Mouse (Mus musculus): ENCODE measurements around the gene Mpp4. TPM values are rescaled to one million over a fixed set of nuclear protein-coding genes. Genes with fewer than 3 reads are reported as not detected.

The Mpp4 gene
- total RNA-seq, 2 experiments from 2014 or later, result 0.76 TPM; not detected in 1

GRCm38 (mm10) chr1:59169586-59169985, 6.4 kb upstream of the Mpp4 start:
- ATAC-seq (replicated peaks; ENCODE audit: low FRiP score, low TSS enrichment, poor library complexity, severe bottlenecking), result no peak

- no peak for ATAC-seq (replicated peaks; ENCODE audit: low FRiP score, low TSS enrichment, poor library complexity, severe bottlenecking)
Observed at GRCm38 (mm10) chr1:59168556-59168955, 5.4 kb upstream of the Mpp4 start.

GRCm38 (mm10) chr1:59167654-59168425, 4.7 kb upstream of the Mpp4 start:
- ATAC-seq (replicated peaks; ENCODE audit: low FRiP score, low TSS enrichment, poor library complexity, severe bottlenecking), result no peak

GRCm38 (mm10) chr1:59166232-59166905, 3.2 kb upstream of the Mpp4 start:
- no peak for ATAC-seq (replicated peaks; ENCODE audit: low FRiP score, low TSS enrichment, poor library complexity, severe bottlenecking)

- ATAC-seq (replicated peaks; ENCODE audit: low FRiP score, low TSS enrichment, poor library complexity, severe bottlenecking), result no peak
Observed at GRCm38 (mm10) chr1:59163918-59164317, 729 bp upstream of the Mpp4 start.

GRCm38 (mm10) chr1:59162309-59163024, 722 bp downstream of the Mpp4 start:
- ATAC-seq (replicated peaks; ENCODE audit: low FRiP score, low TSS enrichment, poor library complexity, severe bottlenecking), result peak; percentile 21; the same call in 1 of the 2 replicates

- no peak for ATAC-seq (replicated peaks; ENCODE audit: low FRiP score, low TSS enrichment, poor library complexity, severe bottlenecking)
Observed at GRCm38 (mm10) chr1:59161396-59161795, 1.8 kb downstream of the Mpp4 start.

- ATAC-seq (replicated peaks; ENCODE audit: low FRiP score, low TSS enrichment, poor library complexity, severe bottlenecking), result no peak
Observed at GRCm38 (mm10) chr1:59160871-59161270, 2.3 kb downstream of the Mpp4 start.

GRCm38 (mm10) chr1:59159136-59159535, 4.1 kb downstream of the Mpp4 start:
- ATAC-seq (replicated peaks; ENCODE audit: low FRiP score, low TSS enrichment, poor library complexity, severe bottlenecking), result no peak

GRCm38 (mm10) chr1:59158498-59158897, 4.7 kb downstream of the Mpp4 start:
- ATAC-seq (replicated peaks; ENCODE audit: low FRiP score, low TSS enrichment, poor library complexity, severe bottlenecking), result no peak

- no peak for ATAC-seq (replicated peaks; ENCODE audit: low FRiP score, low TSS enrichment, poor library complexity, severe bottlenecking)
Observed at GRCm38 (mm10) chr1:59157846-59158245, 5.3 kb downstream of the Mpp4 start.

GRCm38 (mm10) chr1:59152346-59152745, 10.8 kb downstream of the Mpp4 start:
- no peak for ATAC-seq (replicated peaks; ENCODE audit: low FRiP score, low TSS enrichment, poor library complexity, severe bottlenecking)

- ATAC-seq (replicated peaks; ENCODE audit: low FRiP score, low TSS enrichment, poor library complexity, severe bottlenecking), result no peak
Observed at GRCm38 (mm10) chr1:59150542-59150941, 12.6 kb downstream of the Mpp4 start.

- peak; percentile 52; the same call in 1 of the 2 replicates for ATAC-seq (replicated peaks; ENCODE audit: low FRiP score, low TSS enrichment, poor library complexity, severe bottlenecking)
Observed at GRCm38 (mm10) chr1:59144543-59144942, 18.6 kb downstream of the Mpp4 start.

GRCm38 (mm10) chr1:59142809-59143208, 20.4 kb downstream of the Mpp4 start:
- 0 out of 2 replicates have a peak, but pooled peaks have one; percentile 65 for ATAC-seq (replicated peaks; ENCODE audit: low FRiP score, low TSS enrichment, poor library complexity, severe bottlenecking)

- ATAC-seq (replicated peaks; ENCODE audit: low FRiP score, low TSS enrichment, poor library complexity, severe bottlenecking), result no peak
Observed at GRCm38 (mm10) chr1:59134419-59134818, 28.8 kb downstream of the Mpp4 start.

- no peak for ATAC-seq (replicated peaks; ENCODE audit: low FRiP score, low TSS enrichment, poor library complexity, severe bottlenecking)
Observed at GRCm38 (mm10) chr1:59128879-59129278, 34.3 kb downstream of the Mpp4 start.

GRCm38 (mm10) chr1:59125558-59125957, 37.6 kb downstream of the Mpp4 start:
- ATAC-seq (replicated peaks; ENCODE audit: low FRiP score, low TSS enrichment, poor library complexity, severe bottlenecking), result no peak

GRCm38 (mm10) chr1:59119720-59120457, 43.3 kb downstream of the Mpp4 start, which contains the start of gene Tmem237:
Gene Tmem237, minus strand, starts transcription at chr1:59120408.
- peak; percentile 97 for ATAC-seq (replicated peaks; ENCODE audit: low FRiP score, low TSS enrichment, poor library complexity, severe bottlenecking)

Measured in megakaryocyte-erythroid progenitor cell, adult 5-6 weeks (primary cell).